Mouse (Mus musculus) adrenal gland, postnatal 14 days (tissue): ENCODE measurements at regions not wholly inside any gene's neighbourhood (a gene's known extent, or its start where the extent isn't known, plus 50 kb on each side); places are given as distances from the start of the nearest gene placed in this dataset.

Experiments
- DNase-seq: peaks from one replicate; pipeline ENCODE4 v3.0.0; 2021; ENCODE audit warnings: mixed read lengths

DNA sequence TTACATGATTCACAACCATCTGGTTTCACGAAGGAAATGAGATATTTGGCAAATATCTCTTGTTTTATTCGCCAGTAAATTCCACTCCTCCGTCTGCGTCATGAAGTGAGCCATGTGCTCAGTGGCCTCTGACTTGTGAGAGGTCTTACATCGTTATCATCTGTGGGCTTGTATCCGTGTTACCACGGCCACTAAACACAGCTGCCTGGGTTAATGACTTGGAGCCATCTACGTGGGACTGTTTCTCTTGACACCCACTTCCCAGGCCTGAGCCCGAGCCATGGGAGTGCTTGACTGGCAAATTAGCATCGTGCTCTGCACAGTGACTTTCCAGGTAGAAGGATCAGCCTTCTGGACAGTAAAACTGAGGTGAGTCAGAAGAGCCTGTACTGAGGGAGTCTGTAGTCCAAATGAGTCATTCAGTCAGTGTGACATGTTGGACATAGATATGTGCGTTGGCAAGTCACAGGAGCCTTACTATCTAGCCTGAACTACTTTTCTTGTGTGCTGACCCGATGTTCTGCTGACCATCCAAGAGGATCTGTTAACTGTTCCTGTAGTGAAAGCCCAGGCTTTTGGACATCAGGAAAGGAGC lies 137.7 kb downstream of the Tmx1 start:
- peak; percentile 13 for DNase-seq

DNA sequence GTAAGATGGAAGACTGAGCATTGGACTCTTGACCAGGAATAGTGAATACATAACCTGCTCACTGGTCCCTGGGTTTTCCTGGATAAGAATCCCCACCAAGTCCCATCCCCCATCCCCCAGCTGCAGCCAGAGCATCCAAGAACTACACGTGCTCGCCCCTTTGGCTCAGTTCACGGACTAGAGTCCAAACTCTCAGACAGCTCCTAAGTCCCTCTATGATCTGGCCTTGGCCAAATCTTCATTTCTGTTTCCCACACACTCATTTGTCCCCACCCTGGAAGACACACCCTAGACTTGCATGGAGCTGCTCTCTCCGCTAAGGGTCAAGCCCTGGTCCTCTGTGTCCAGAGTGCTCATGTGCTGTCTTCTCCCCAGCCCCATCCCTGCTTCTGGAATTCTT lies 139.9 kb downstream of the Tmx1 start:
- no peak for DNase-seq

DNA sequence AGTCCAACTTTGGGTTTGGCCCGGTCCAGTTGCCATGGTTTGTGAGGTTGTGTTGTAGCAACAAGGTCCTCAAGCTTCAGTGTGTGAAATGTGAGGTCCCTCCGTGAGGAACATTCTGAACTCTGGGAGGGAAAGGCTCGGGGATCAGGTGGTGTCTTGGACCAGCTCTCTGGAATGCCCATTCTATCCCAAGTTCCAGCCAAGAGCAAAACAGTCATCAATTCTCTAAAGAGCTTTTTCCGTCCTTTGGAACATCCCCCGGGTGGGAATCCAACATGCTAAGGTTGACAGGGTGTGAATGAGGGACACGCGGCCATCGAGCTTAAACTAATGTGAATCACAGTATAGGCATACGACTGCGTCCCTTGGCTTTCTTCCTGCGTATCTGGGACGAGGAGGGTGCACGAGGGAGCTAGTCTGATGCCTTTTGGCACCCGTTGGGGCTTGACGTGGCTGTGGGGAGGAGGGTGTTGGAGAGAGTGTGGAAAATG lies 145.4 kb downstream of the Tmx1 start:
- DNase-seq = no peak

DNA sequence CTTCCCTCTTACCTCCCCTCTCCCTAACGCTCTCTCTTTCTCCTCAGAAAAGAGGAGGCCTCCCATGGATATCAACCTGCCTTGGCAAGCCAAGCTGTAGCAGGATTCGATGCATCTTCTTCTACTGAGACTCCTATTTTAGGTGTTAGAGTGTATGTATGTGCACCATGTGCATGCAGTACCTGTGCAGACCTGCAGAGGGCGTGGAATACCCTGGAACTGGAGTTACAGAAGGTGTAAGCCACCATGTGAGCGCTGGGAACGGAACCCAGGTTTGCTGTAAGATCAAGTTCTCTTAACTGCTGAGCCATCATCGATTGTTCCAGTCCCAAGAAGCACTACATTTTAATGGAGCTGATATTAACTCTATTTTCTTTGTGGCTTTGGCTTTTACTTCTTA lies 146.8 kb downstream of the Tmx1 start:
- no peak for DNase-seq

DNA sequence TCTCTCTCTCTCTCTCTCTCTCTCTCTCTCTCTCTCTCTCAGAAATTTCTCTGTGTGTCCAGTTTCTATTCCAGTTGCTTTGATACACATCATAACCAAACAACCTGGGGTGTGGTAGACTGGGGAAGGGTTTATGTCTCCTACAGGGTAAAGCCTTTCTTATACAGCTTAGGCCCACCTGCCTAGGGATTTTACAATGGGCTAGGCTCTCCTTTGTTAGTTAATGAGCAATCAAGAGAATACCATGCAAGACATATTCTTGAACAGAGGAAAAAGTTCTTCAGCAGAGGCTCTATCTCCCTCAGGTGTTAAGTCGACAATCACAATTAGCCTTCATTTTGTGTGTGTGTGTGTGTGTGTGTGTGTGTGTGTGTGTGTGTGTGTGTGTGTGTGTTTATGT lies 151.0 kb downstream of the Tmx1 start:
- no peak for DNase-seq

DNA sequence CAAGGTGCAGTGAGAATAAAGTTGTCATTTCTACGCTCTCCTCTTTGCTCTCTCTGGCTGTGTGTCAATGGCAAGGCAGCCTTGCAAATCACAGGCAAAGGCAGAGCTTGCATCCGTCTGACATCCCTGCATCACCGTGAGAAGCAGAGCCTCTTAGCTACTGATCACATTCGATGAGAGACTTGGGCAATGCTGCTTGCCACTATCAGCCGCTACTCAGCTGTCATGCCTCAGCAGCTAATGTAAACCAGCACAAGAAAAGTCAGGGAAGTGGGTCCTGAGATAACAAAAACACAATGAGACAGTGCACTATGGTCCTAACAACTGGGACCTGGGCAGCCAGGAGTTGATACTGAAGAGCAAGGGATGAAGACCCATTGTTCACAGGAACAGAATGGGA lies 155.8 kb downstream of the Tmx1 start:
- no peak for DNase-seq

DNA sequence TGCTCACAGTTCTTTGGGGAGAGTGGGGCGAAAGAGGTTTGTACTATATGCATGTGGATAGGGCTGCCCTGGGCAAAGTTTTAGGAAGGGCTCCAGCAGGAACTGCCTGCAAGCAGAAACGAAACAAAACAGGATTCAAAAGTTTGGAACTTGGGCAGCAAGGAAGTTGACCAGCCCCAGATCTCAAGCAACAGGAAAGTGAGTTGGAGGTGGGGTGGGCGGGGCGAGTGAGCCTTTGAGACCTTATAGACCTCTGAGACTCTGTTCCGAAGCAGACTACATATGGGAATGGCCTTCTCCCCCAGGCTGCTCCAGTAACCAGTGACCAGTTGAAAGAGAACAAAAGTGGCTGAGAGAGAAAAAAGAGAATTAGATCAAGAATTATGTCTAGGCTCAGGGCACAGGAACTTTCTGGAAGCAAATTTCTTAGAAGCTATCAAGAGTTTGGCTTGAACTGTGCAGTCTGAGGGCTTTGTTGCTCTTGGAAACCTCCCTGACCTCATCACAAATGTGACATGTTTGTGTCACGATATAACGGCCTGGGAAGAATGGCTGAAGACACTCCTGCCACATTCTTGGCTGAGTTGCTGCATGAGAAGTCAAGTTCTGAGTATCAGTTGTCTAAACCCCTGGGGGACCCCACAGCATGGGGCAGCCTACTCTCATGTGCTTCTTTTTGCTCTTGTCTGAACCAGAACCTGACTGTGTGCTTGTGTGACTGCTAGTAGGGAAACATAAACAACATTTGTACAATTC lies 156.4 kb downstream of the Tmx1 start:
- DNase-seq = no peak

DNA sequence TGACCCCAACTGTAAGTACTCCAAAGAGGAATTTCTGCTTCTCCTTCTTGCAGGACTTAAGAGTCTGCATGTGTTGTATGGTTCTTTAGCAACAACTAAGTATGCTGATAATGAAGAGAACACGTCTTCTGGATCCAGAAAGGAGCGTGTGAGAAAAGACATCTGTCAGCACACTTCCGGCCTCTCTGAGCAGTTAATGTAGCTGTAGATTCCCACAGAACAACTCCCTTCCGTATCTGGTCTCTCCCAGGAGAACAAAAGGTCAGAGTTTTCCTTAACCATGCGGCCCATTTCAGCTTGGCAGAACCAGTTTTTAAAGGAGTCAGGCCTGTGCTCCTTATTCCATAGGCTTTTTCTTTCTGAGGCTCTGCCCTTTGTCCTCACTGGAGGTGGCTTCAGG lies 159.0 kb downstream of the Tmx1 start:
- DNase-seq = no peak

DNA sequence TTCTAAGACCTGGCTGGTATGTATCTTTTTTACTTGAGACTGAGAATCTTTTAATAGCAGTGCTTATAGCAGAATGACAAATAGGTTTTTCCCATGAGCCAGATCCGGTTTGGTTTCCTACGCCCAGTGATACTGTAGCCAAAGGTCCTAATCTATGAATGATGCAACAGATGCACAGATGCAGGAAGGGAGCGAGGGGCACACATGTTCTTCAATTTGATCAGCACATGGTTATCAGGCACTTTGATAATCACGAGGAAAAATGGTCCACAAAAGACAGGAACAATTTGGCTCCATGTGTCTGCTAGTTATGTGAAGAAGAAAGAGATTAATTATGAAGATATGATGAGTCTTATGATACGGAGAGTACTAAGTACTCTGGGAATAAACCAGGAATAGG lies 160.3 kb downstream of the Tmx1 start:
- DNase-seq = no peak

DNA sequence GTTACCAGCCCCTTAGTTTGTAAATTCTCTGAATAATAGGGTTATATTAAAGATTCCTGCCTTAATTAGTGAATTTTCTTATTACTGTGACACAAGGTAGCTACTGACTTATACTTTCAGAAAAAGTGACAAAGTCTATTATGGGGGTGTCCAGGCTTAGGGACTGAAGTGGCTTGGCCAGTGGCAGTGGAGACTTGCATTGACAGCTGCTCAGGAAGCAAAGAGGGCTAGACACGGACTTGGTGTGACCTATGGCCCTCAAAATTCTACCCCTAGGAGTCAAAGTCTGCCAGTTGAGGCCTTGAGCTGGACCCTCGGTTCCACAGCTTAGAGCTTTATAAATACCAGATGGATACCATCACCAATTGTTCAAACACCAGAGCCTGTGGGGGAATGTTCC lies 161.2 kb downstream of the Tmx1 start:
- no peak for DNase-seq

DNA sequence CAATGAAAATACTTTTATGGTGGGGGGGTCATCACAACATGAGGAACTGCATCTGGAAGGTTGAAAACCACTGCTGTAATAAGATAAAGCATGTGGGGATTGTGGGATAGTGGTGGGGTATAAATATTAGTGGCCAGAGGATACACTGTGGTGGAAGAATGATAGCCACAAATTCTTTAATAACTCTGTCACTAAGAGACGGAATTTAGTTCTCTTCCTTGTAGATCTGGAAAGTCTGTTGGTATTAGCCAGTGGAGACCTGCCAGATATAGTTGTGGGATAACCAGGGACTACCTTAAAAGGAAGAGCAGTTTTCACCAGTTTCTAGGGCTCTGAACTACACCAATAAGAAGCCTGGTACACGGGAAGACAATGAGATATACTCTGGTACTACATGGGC lies 161.8 kb downstream of the Tmx1 start:
- no peak for DNase-seq

DNA sequence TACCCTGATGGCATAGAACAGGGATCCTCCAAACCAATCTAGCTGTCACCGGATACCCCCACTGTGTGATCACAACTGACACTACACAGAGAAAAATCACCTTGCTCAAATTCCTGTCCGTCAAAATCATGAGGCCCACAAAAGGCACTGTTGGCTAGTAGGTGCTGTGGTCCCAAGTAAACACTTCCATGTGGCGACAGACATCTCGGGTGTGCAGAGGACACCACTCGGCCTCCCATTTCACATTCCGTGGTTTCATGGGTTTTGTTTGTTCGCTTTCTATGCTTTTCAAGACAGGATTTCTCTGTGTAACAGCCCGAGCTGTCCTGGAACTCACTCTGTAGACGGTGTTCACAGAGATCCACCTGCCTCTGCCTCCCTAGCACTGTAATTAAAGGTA lies 162.2 kb downstream of the Tmx1 start:
- no peak for DNase-seq

DNA sequence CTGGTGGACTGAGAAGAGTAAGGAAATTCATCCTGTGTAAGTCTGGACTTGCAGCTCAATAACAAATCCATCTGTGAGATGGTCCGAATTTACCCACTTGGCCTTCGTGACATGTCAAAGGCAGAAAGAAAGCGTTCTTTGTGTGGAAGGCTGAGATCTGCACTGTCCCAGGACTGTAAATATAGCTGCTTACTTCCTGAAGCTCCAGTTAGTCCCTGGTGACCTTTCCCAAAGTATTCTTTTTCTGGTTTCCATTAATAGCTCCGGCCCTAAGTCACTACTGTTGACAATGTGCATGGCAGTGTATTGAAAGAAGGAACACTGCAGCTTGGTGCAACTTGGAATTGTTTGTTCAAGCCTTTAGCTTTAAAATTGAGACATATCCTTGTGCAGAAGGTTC lies 163.2 kb downstream of the Tmx1 start:
- DNase-seq = no peak

DNA sequence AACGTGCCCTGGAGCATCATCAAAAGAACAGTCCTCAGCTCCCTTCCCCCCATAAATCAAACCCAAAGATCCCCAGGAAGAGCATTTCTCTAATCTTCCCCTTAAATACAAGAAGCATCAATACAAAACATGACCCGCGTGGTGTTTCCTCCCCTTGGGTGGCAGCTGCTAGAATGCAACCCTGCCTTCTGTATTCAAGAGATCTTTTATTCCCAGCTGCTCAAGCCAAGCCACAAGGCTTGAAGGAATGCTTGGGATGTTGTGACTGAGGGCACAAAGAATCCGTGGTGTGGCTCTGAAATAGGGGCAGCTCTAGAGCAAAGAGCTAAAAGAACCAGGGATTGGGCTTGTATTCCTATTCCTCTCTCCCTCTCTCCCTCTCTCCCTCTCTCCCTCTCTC lies 163.6 kb downstream of the Tmx1 start:
- no peak for DNase-seq

DNA sequence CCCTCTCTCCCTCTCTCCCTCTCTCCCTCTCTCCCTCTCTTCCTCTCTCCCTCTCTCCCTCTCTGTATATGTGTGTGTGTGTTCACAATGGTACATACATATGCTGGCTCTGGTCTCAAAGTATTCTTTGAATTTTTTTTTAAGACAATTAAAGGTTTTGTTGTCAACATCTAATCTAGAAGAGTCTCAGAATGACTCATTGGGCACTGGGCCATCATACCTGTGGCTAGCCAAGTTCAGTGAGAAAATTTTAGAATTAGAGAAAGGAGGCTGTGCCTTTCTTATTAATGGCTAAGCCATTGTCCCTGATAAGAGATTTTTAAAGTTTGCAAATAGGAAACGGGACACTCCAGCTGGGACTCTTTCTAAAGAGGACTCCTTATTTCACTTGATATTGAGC lies 164.1 kb downstream of the Tmx1 start:
- no peak for DNase-seq

DNA sequence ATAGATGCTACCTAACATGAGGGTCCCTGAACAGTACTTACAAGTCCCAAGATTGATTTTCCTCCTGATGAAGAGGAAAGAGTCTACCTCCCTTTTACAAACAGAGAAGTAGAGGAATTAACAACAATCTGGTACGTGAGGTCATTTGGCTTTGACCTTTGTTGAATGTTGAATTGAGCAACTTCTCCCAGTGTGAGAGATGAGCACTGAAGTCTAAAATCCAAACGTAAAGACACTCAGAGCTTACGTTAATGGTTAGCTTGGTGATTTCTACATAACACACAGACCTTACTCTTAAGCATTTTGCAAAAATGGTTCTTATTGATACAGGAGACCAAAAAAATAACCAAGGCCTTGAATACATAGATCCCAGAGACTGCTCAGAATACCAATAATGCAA lies 165.1 kb downstream of the Tmx1 start:
- no peak for DNase-seq

DNA sequence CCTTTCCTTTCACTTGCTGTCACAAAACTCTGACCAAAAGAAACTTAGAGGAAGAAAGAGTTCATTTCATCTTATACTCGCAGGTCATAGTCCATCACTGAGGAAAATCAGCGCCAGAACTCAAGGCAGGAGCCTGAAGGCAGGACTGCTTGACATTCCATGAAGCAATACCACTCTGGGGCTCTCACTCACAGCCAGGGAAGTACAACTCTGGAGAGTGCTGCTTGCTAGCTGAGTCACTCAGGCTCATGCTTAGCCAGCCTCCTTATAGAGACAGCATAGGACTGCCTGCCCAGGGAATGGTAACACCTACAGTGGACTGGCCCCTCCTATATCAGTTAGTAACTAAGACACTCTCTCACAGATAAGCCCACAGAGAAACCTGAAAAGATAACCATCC lies 166.5 kb downstream of the Tmx1 start:
- DNase-seq = no peak

DNA sequence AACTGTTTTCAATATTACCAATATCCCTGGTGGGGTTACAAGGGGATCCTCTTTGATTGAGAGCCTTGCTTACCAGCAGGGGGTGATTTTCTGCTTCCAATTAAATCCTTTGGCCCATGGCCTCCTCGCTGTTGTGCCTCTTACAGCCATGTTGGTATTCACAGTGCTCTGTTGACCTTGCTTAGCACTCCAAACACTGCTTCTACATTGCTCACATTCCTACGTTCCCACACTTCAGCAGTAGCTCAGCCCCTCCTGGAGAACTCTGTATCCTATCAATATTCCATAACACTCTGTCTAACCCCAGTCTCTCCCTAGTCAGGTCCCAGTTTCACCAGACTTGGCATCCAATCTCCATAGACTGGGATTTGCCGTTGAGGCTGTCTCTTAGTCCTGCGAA lies 169.1 kb downstream of the Tmx1 start:
- no peak for DNase-seq

DNA sequence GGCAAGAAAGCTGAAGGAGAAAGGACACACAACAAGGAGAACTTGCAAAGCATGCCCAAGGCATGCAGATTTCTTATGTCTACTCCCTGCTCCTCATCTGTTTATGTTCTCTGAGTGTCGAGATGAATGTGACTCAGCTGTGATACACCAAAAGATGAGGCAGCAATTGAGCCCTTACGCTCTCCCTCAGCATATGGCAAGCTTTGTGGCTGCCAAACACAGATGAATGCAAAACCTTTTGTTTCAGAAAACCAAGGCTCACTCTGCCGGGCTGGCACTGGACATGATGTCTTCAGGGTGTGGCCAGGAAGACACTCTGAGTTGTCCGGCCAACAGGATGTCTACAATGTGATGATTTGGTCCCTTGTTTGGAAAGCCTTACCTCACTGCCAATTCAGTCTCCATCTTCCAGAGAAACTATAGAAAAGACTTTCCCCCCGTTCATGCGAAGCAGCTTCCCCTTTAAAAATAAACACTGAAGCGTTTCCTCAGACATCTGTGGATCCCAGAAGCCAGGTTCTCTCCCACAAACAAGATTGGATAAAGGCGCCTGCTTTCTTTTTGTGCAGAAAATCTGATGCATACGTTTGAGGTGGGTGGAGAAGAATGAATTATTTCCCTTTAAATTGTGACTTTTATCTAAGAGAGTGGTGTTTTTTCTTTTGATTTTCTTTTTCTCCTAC lies 171.5 kb downstream of the Tmx1 start:
- no peak for DNase-seq

DNA sequence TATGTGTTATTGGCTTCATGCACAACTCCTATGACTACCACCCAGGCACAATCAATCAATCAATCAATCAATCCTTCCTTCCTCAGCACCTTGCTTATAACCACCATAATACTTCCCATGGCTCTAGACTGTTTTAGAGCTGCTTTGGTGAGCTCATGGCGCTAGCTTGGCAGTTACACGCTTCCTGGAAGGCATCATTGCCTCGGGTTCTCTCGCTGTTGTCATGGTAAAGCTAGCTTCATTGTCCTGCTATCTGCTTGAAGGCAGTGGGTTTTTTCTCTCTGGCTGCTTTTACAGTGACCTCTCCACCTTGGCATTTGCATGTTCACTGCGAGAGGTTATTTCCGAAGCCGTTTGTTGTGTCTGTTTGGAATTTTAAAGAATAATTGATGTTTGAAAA lies 174.7 kb downstream of the Tmx1 start:
- no peak for DNase-seq

DNA sequence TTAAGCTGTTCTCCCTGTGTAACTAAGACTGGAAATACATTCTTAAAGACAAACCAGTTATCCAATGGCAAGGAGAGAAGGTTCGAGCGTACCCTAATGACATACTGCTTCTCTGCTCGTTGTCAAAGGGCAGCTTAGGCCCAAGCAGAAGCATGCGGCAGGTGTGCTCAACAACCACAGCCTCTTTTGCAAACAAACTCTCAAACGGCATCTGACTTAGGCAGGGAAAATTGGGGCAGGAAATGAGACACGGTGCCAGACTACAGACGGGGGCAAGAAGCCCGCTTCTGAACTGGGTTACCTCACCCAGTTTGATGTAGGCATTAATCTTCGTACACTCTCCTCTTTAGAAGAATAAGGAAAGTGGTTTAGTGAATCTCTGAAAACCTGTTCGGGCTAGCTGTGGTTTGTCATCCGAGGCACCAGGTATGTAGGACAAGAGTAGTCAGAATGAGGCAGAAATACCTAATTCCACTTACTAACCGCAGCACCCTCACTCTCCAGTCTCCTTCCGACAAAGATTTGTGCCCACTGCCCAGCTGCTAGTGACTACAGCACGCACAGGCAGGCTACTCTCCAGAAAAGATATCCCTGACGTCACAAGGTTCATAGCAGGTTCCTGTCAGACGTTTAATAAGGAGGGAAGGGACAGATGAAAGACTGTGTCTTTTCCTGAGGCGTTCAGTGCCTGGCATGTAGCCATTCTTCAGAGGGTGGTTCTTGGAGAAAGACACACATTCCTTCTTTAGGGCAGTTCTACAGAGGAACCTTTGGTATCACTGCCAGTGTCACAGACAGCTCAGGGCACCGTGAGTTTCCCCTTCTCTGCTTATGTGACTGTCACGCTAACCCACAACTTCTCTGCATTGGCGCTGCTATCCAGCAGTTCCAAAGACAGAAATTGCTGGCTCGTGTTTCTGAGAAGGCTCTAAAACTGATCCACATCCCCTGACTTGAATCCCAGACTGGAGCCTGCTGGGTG lies 175.8 kb downstream of the Tmx1 start:
- no peak for DNase-seq

DNA sequence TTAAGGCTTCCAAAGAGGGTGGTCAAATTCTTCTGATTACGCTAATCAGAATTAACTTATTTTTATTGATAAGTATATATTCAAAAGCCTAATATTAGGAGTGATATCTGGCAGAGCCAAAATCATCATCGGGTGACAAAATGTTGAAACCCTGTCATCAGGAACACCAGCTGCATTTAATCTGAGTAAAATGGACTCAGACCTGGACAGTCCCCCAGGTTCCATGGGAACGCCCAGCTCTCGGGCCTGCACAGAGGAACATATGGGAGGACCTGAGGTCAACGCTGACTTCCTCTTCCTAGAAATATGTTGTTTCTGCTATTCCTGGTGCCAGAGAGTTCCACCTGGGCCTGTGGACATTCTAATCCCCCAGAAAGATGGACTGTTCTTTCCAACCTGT lies 176.5 kb downstream of the Tmx1 start:
- DNase-seq = no peak

DNA sequence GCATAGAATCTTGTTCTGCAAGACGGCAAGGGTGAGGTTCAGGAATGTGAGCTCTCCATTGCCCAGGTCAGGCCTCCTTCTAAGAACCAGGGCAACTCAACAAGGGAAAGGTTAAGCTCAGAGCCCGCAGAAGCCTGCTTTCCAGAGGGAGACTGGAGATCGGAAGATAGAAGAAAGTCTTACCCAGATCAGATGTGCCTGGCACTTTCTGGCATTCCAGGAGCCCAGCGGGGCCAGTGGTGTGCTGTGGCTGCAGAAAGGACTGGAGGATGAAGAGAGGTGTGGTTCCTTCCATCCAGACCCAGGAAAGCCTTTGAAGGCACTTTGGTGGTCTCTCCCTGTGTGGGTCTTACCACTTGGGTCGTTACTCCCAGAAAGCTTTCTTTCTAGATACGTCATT lies 178.4 kb downstream of the Tmx1 start:
- DNase-seq = no peak
